Mouse (Mus musculus): ENCODE measurements around the gene Brdt.

Brdt gene

GRCm38 (mm10) chr5:107412285-107412684 is 81.3 kb downstream of the Brdt start:
- no peak for DNase-seq (ENCODE audit: low spot score)

GRCm38 (mm10) chr5:107415098-107415497 is 84.1 kb downstream of the Brdt start:
- DNase-seq (ENCODE audit: low spot score), result peak; percentile 29

- DNase-seq (ENCODE audit: low spot score), result no peak
Observed at GRCm38 (mm10) chr5:107421676-107422075, 90.7 kb downstream of the Brdt start.

GRCm38 (mm10) chr5:107431249-107431648 is 100.3 kb downstream of the Brdt start, which contains the start of gene Lpcat2b:
Gene Lpcat2b (plus strand): TSS chr5:107431549.
- no peak for DNase-seq (ENCODE audit: low spot score)

GRCm38 (mm10) chr5:107434001-107434400 is 103.0 kb downstream of the Brdt start:
- DNase-seq (ENCODE audit: low spot score), result no peak

- no peak for DNase-seq (ENCODE audit: low spot score)
Observed at GRCm38 (mm10) chr5:107436185-107436584, 105.2 kb downstream of the Brdt start.

All from left cerebral cortex, adult 11 months (tissue).